Mouse (Mus musculus): ENCODE measurements around the gene Glod4.

DNA sequence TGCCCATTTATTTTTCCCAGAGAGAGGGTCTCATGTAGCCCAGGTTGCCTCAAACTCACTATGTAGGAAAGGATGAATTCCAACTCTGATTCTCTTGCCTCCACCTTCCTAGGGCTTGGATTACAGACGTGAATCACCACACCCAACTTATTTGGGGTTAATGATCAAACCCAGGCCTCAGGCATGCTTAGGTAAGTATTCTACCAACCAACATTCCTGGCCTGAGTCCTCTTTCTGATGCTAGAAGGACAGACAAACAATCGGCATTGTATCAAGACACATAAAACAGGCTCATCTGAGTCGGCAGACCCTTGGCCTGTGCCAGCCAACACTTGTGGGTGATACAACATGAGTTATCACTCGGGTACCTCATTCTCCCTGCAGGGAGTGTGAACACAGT is 122.4 kb downstream of the Glod4 start:
- TF ChIP-seq CTCF (IDR thresholded peaks at IDR 0.05; ENCODE audit: low read depth): no peak
- TF ChIP-seq EP300 (optimal IDR thresholded peaks at IDR 0.05): no peak
